14 mouse cellular contexts compared by ENCODE assay signal in genomic region chr6:145906096-145906890, GRCm38 (mm10). TPM values are rescaled to one million over a fixed set of nuclear protein-coding genes. Genes with fewer than 3 reads are reported as not detected.
DNase-seq lines count a peak whose midpoint lies in the region; ATAC-seq and TF ChIP-seq lines count a peak whose summit lies in the region.
"Had no signal": no experiment of that assay in that cellular context is flagged by ENCODE, and none has a peak within 500 bp of the region (broad histone marks: within the 10 kb centered on the region; RNA-seq: fewer than 3 reads in every experiment).

No protein-coding gene starts in this region.

- no peak for TF ChIP-seq CTCF in kidney, adult 2 months (conservative IDR thresholded peaks at IDR 0.05; ENCODE audit: insufficient read depth, insufficient read length, low read depth, low read length)
- no peak for TF ChIP-seq CTCF in Patski (IDR thresholded peaks at IDR 0.05)
- TF ChIP-seq CTCF in hindbrain, postnatal 0 days (IDR thresholded peaks at IDR 0.05; ENCODE audit: low read depth), result no peak

- no peaks in the 10 kb centered on the region for H3K36me3 ChIP-seq in kidney, adult 2 months (ENCODE audit: control insufficient read depth, insufficient read depth, low read length)
- H3K36me3 ChIP-seq in kidney, embryonic 16.5 days (ENCODE audit: insufficient read depth, low read length), result no peaks in the 10 kb centered on the region
- H3K36me3 ChIP-seq in hindbrain, postnatal 0 days (ENCODE audit: insufficient read depth, low read length), result no peaks in the 10 kb centered on the region
- H3K36me3 ChIP-seq: embryonic facial prominence, embryonic 10.5 days; midbrain, embryonic 12.5 days; neural tube, embryonic 12.5 days had no signal

- H3K27me3 ChIP-seq in kidney, adult 2 months (replicated peaks; ENCODE audit: control insufficient read depth, insufficient read depth, low read length), result no peaks in the 10 kb centered on the region
- no peaks in the 10 kb centered on the region for H3K27me3 ChIP-seq in kidney, embryonic 16.5 days (ENCODE audit: insufficient read depth, low read length)
- H3K27me3 ChIP-seq in Patski, result no peaks in the 10 kb centered on the region
- H3K27me3 ChIP-seq in hindbrain, postnatal 0 days (ENCODE audit: insufficient read depth, low read length), result no peaks in the 10 kb centered on the region
- H3K27me3 ChIP-seq: midbrain, embryonic 12.5 days; neural tube, embryonic 12.5 days had no signal

- 75% methylated on average over 7 of the region's 7 CpGs for WGBS in kidney, adult 2 months
- 48% methylated on average over 7 of the region's 7 CpGs for WGBS in kidney, embryonic 16.5 days
- 76% methylated on average over 7 of the region's 7 CpGs for WGBS in hindbrain, postnatal 0 days

- in situ Hi-C loops in Patski (cut with MboI; ENCODE audit: low pct_unique_long_range_greater_than_20kb), result no loop called here

- TF ChIP-seq POLR2A in kidney, adult 2 months (IDR thresholded peaks at IDR 0.05; ENCODE audit: low read depth, low read length), result no peak

- H3K9me3 ChIP-seq in kidney, embryonic 16.5 days (ENCODE audit: low read length), result no peaks in the 10 kb centered on the region
- no peaks in the 10 kb centered on the region for H3K9me3 ChIP-seq in hindbrain, postnatal 0 days (ENCODE audit: low read length)
- H3K9me3 ChIP-seq: embryonic facial prominence, embryonic 10.5 days; midbrain, embryonic 12.5 days; neural tube, embryonic 12.5 days had no signal

- intact Hi-C loops in heart, postnatal 14 days (cut with DNase I), result no loop called here

- no peak overlapping the region for H3K9ac ChIP-seq in kidney, embryonic 16.5 days (replicated peaks; ENCODE audit: low read length)
- no peak overlapping the region for H3K9ac ChIP-seq in hindbrain, postnatal 0 days (replicated peaks; ENCODE audit: low read length)
- H3K9ac ChIP-seq: midbrain, embryonic 12.5 days; neural tube, embryonic 12.5 days had no signal

- H3K27ac ChIP-seq in kidney, adult 2 months (ENCODE audit: insufficient read depth, low read depth, low read length), result no peak overlapping the region
- H3K27ac ChIP-seq in kidney, embryonic 16.5 days (ENCODE audit: low read length), result no peak overlapping the region
- H3K27ac ChIP-seq in hindbrain, postnatal 0 days, result no peak overlapping the region
- H3K27ac ChIP-seq: embryonic facial prominence, embryonic 10.5 days; midbrain, embryonic 12.5 days; neural tube, embryonic 12.5 days had no signal

- H3K4me3 ChIP-seq in kidney, adult 2 months (ENCODE audit: insufficient read depth, low read depth, low read length), result no peak overlapping the region
- H3K4me3 ChIP-seq in kidney, embryonic 16.5 days (ENCODE audit: low read length), result no peak overlapping the region
- H3K4me3 ChIP-seq in hindbrain, postnatal 0 days (ENCODE audit: low read length), result no peak overlapping the region
- H3K4me3 ChIP-seq: embryonic facial prominence, embryonic 10.5 days; midbrain, embryonic 12.5 days; neural tube, embryonic 12.5 days had no signal

- ATAC-seq in kidney, embryonic 16.5 days (ENCODE audit: low FRiP score, low TSS enrichment), result no peak
- ATAC-seq in Patski, result peak; percentile 85
- 0 out of 2 replicates have a peak, but pooled peaks have one; percentile 39 for ATAC-seq in neutrophil, adult 5-6 weeks (ENCODE audit: extremely low read depth, insufficient number of reproducible peaks, low FRiP score, poor library complexity, severe bottlenecking)
- ATAC-seq in hindbrain, postnatal 0 days, result no peak
- ATAC-seq: lung, postnatal 0 days had no signal

- POLR2A ChIA-PET in Patski (lab: Charles Lee), result interaction anchor here (1.6 kb wide), 1 partner anchor 42 kb away, joined by 4 read pairs; no protein-coding TSS in a partner anchor

- no peak overlapping the region for H3K4me2 ChIP-seq in kidney, embryonic 16.5 days (replicated peaks; ENCODE audit: low read depth, low read length)
- H3K4me2 ChIP-seq in hindbrain, postnatal 0 days (ENCODE audit: low read depth, low read length), result no peak overlapping the region
- H3K4me2 ChIP-seq: midbrain, embryonic 12.5 days; neural tube, embryonic 12.5 days had no signal

- peak; percentile 58 for DNase-seq in kidney, adult 2 months
- peak; percentile 56 for DNase-seq in Patski (ENCODE audit: low read depth, low spot score)
- peak; percentile 8 to 17 for DNase-seq in heart, postnatal 14 days
- no peak for DNase-seq in cerebellum, adult 8-10 months
- DNase-seq in urinary bladder, postnatal 14 days (ENCODE audit: low spot score), result no peak
- DNase-seq in hindbrain, postnatal 0 days (ENCODE audit: low spot score), result no peak
- DNase-seq: cerebellum, adult 18-20 months; right cerebral cortex, postnatal 14 days had no signal

- CTCF ChIA-PET in Patski (lab: Charles Lee), result no interaction called here

- H3K4me1 ChIP-seq in kidney, adult 2 months (ENCODE audit: control insufficient read depth, insufficient read depth, low read length), result no peaks in the 10 kb centered on the region
- H3K4me1 ChIP-seq in kidney, embryonic 16.5 days (ENCODE audit: insufficient read depth, low read length), result no peaks in the 10 kb centered on the region
- no peaks in the 10 kb centered on the region for H3K4me1 ChIP-seq in hindbrain, postnatal 0 days (ENCODE audit: insufficient read depth, low read length)
- H3K4me1 ChIP-seq: midbrain, embryonic 12.5 days; neural tube, embryonic 12.5 days had no signal

RNA-seq across cellular contexts. Expression of gene Sspn, which starts 25.1 kb away (rescaled TPM):
- polyA plus RNA-seq in kidney, adult 2 months (2012; rRNA removed), result 2.4 and 2.9 TPM in 2 replicates
- polyA plus RNA-seq in kidney, embryonic 16.5 days (2015; fragmentation: Nextera tagmentation; extraction: Ambion mirVana), result 11.7 and 12.3 TPM in 2 replicates
- polyA plus RNA-seq in Patski (2021), result 15.9 TPM
- total RNA-seq in heart, postnatal 14 days (2021), result 100 to 1,000 TPM; 133 to 136 TPM
- total RNA-seq in neutrophil, adult 5-6 weeks (2017), result 1.2 and 1.4 TPM in 2 replicates
- total RNA-seq in hindbrain, postnatal 0 days (2014; rRNA removed), result 3.7 and 6.0 TPM in 2 replicates
- 6.0 and 6.2 TPM in 2 replicates for polyA plus RNA-seq in hindbrain, postnatal 0 days (2015; fragmentation: Nextera tagmentation; extraction: Ambion mirVana)

RNA-seq across cellular contexts. Expression of gene Bhlhe41, which starts 40.9 kb away (rescaled TPM):
- 1.8 TPM in 2 replicates for polyA plus RNA-seq in kidney, adult 2 months (2012; rRNA removed)
- 0.94 and 1.1 TPM in 2 replicates for polyA plus RNA-seq in kidney, embryonic 16.5 days (2015; fragmentation: Nextera tagmentation; extraction: Ambion mirVana)
- 41.0 TPM for polyA plus RNA-seq in Patski (2021)
- total RNA-seq in heart, postnatal 14 days (2021), result 10 to 100 TPM; 12.1 to 15.9 TPM
- 1.7 and 2.2 TPM in 2 replicates for total RNA-seq in neutrophil, adult 5-6 weeks (2017)
- total RNA-seq in hindbrain, postnatal 0 days (2014; rRNA removed), result 4.9 and 6.8 TPM in 2 replicates
- polyA plus RNA-seq in hindbrain, postnatal 0 days (2015; fragmentation: Nextera tagmentation; extraction: Ambion mirVana), result 9.4 TPM in 2 replicates

Comparison
In these comparisons a context has a peak if more than half of its experiments do, and no peak if none do; other contexts are left out.
1. DNase-seq: peak in kidney, adult 2 months (single experiment), Patski (single experiment) and heart, postnatal 14 days (2 of 2); none in cerebellum, adult 8-10 months (single experiment), urinary bladder, postnatal 14 days (single experiment) and hindbrain, postnatal 0 days (single experiment).
2. ATAC-seq: peak in Patski (single experiment) and neutrophil, adult 5-6 weeks (single experiment); none in kidney, embryonic 16.5 days (single experiment) and hindbrain, postnatal 0 days (single experiment).